Mouse (Mus musculus) subcutaneous adipose tissue, adult 2 months (tissue): ENCODE data around the gene Gm5936. TPM values are rescaled to one million over a fixed set of nuclear protein-coding genes. Genes with fewer than 3 reads are reported as not detected.

ENCODE experiments used
- polyA plus RNA-seq: library from polyadenylated mRNA; depleted of rRNA; stranded (reverse); fragments of >200 nt; gene quantifications from 2 replicates; pipeline ENCODE4 v1.2.3, GENCODE M21; 2012; ENCODE audit warnings: low replicate concordance; rRNA removed

The Gm5936 gene
- 0.04 and 0.08 TPM in 2 replicates for polyA plus RNA-seq

GRCm38 (mm10) chrX:74836842-74837522, at the start of gene Gm5936:
Gm5936 (plus strand) TSS chrX:74837196.

Other genes starting within 250 kb of the Gm5936 start
- not detected in 2 replicates for gene Olfr1325, start 244.5 kb upstream of the Gm5936 start, polyA plus RNA-seq
- gene Gm5640, start 191.6 kb upstream of the Gm5936 start, polyA plus RNA-seq: not detected in 2 replicates
- gene Gm6890, start 96.3 kb upstream of the Gm5936 start, polyA plus RNA-seq: not detected in 2 replicates
- 1.3 and 1.7 TPM in 2 replicates for gene Gab3, start 248.3 kb downstream of the Gm5936 start, polyA plus RNA-seq